Comparison of ENCODE assay signal across 17 mouse cellular contexts in genomic region chr10:46826012-46826411, GRCm38 (mm10).
A peak's percentile ranks its signal among the peaks of the same experiment; 100 is the strongest.
DNase-seq lines count a peak whose midpoint lies in the region; ATAC-seq lines count a peak whose summit lies in the region.
"Had no signal": no experiment of that assay in that cellular context is flagged by ENCODE, and none has a peak within 500 bp of the region (broad histone marks: within the 10 kb centered on the region; RNA-seq: fewer than 3 reads in every experiment).

No protein-coding gene starts in this region.

- no peaks in the 10 kb centered on the region for H3K9me3 ChIP-seq in forebrain, embryonic 11.5 days (ENCODE audit: control insufficient read depth, low read length)
- H3K9me3 ChIP-seq in forebrain, embryonic 15.5 days = no peaks in the 10 kb centered on the region
- H3K9me3 ChIP-seq in midbrain, embryonic 10.5 days (replicated peaks) = no peaks in the 10 kb centered on the region; the same call in 1 of the 2 replicates
- H3K9me3 ChIP-seq in neural tube, embryonic 15.5 days (replicated peaks) = no peaks in the 10 kb centered on the region
- no peaks in the 10 kb centered on the region for H3K9me3 ChIP-seq in intestine, embryonic 15.5 days
- H3K9me3 ChIP-seq: kidney, embryonic 15.5 days had no signal

- DNase-seq in forebrain, embryonic 11.5 days (ENCODE audit: low spot score) = no peak
- no peak for DNase-seq in midbrain, embryonic 10.5 days (ENCODE audit: low spot score)
- DNase-seq in layer of hippocampus, postnatal 25 days (ENCODE audit: extremely low spot score in 1 of 2, low spot score in 1 of 2) = no peak
- no peak for DNase-seq in layer of hippocampus, adult 18-20 months (ENCODE audit: low spot score in 2 of 2)
- DNase-seq: adrenal gland, adult 8-10 months; cerebellum, adult 18-20 months; heart, adult 18-20 months; liver; lung, adult 2 months; right cerebral cortex, postnatal 14 days had no signal

- H3K27me3 ChIP-seq in forebrain, embryonic 11.5 days (ENCODE audit: control insufficient read depth, insufficient read depth, low read length) = no peaks in the 10 kb centered on the region
- no peaks in the 10 kb centered on the region for H3K27me3 ChIP-seq in forebrain, embryonic 15.5 days
- no peaks in the 10 kb centered on the region for H3K27me3 ChIP-seq in midbrain, embryonic 10.5 days (ENCODE audit: low read depth, poor library complexity, severe bottlenecking)
- no peaks in the 10 kb centered on the region for H3K27me3 ChIP-seq in neural tube, embryonic 15.5 days (replicated peaks)
- no peaks in the 10 kb centered on the region for H3K27me3 ChIP-seq in intestine, embryonic 15.5 days (replicated peaks)
- H3K27me3 ChIP-seq: kidney, embryonic 15.5 days had no signal

- no peak overlapping the region for H3K9ac ChIP-seq in forebrain, embryonic 11.5 days (ENCODE audit: low read length)
- H3K9ac ChIP-seq in forebrain, embryonic 15.5 days (replicated peaks) = no peak overlapping the region
- H3K9ac ChIP-seq in neural tube, embryonic 15.5 days (replicated peaks) = no peak overlapping the region
- H3K9ac ChIP-seq in intestine, embryonic 15.5 days = no peak overlapping the region
- H3K9ac ChIP-seq: kidney, embryonic 15.5 days had no signal

- ATAC-seq in forebrain, embryonic 11.5 days (replicated peaks; ENCODE audit: low FRiP score) = peak; percentile 45; the same call in 1 of the 2 replicates
- ATAC-seq in forebrain, embryonic 15.5 days (replicated peaks) = 0 out of 2 replicates have a peak, but pooled peaks have one; percentile 12
- no peak for ATAC-seq in neural tube, embryonic 15.5 days (ENCODE audit: low FRiP score)
- ATAC-seq in intestine, embryonic 15.5 days = no peak
- ATAC-seq: CD4-positive, CD25-positive, alpha-beta regulatory T cell, adult 4 months; inflammation-experienced regulatory T-cells, adult 6 months had no signal

- H3K4me1 ChIP-seq in forebrain, embryonic 11.5 days (replicated peaks; ENCODE audit: control insufficient read depth, insufficient read depth, low read length) = peaks cover 2% of the 10 kb centered on the region; the same call in 1 of the 2 replicates
- H3K4me1 ChIP-seq in forebrain, embryonic 15.5 days = peaks cover 15% of the 10 kb centered on the region
- peaks cover 23% of the 10 kb centered on the region for H3K4me1 ChIP-seq in midbrain, embryonic 10.5 days
- H3K4me1 ChIP-seq in neural tube, embryonic 15.5 days = no peaks in the 10 kb centered on the region
- no peaks in the 10 kb centered on the region for H3K4me1 ChIP-seq in intestine, embryonic 15.5 days (replicated peaks)
- H3K4me1 ChIP-seq: kidney, embryonic 15.5 days had no signal

- 23% methylated on average over 3 of the region's 3 CpGs for whole genome bisulfite sequencing in forebrain, embryonic 11.5 days
- 12% methylated on average over 3 of the region's 3 CpGs for WGBS in forebrain, embryonic 15.5 days
- WGBS in midbrain, embryonic 10.5 days = 21% methylated on average over 3 of the region's 3 CpGs
- 25% methylated on average over 3 of the region's 3 CpGs for WGBS in neural tube, embryonic 15.5 days
- 60% methylated on average over 3 of the region's 3 CpGs for WGBS in intestine, embryonic 15.5 days

- no peaks in the 10 kb centered on the region for H3K36me3 ChIP-seq in forebrain, embryonic 11.5 days (ENCODE audit: control insufficient read depth, insufficient read depth, low read length)
- H3K36me3 ChIP-seq in forebrain, embryonic 15.5 days = no peaks in the 10 kb centered on the region
- no peaks in the 10 kb centered on the region for H3K36me3 ChIP-seq in midbrain, embryonic 10.5 days
- H3K36me3 ChIP-seq in neural tube, embryonic 15.5 days = no peaks in the 10 kb centered on the region
- H3K36me3 ChIP-seq in intestine, embryonic 15.5 days = no peaks in the 10 kb centered on the region
- H3K36me3 ChIP-seq: kidney, embryonic 15.5 days had no signal

- H3K4me2 ChIP-seq in forebrain, embryonic 11.5 days (ENCODE audit: low read depth, low read length, severe bottlenecking) = no peak overlapping the region
- H3K4me2 ChIP-seq in forebrain, embryonic 15.5 days (replicated peaks) = no peak overlapping the region
- H3K4me2 ChIP-seq in neural tube, embryonic 15.5 days = no peak overlapping the region
- H3K4me2 ChIP-seq in intestine, embryonic 15.5 days (replicated peaks) = no peak overlapping the region
- H3K4me2 ChIP-seq: kidney, embryonic 15.5 days had no signal

- no peak overlapping the region for H3K27ac ChIP-seq in forebrain, embryonic 11.5 days (ENCODE audit: low read depth, low read length)
- H3K27ac ChIP-seq in forebrain, embryonic 15.5 days (replicated peaks) = peak overlapping the region; percentile 70
- H3K27ac ChIP-seq in midbrain, embryonic 10.5 days (replicated peaks) = peak overlapping the region; percentile 74
- 0 out of 2 replicates have a peak overlapping the region, but pooled peaks have one; percentile 6 for H3K27ac ChIP-seq in neural tube, embryonic 15.5 days (replicated peaks)
- H3K27ac ChIP-seq in intestine, embryonic 15.5 days = no peak overlapping the region
- H3K27ac ChIP-seq: kidney, embryonic 15.5 days; macrophage had no signal

- no peak overlapping the region for H3K4me3 ChIP-seq in forebrain, embryonic 11.5 days (ENCODE audit: low read depth, low read length)
- H3K4me3 ChIP-seq in forebrain, embryonic 15.5 days = no peak overlapping the region
- no peak overlapping the region for H3K4me3 ChIP-seq in midbrain, embryonic 10.5 days
- H3K4me3 ChIP-seq in neural tube, embryonic 15.5 days (replicated peaks) = no peak overlapping the region
- H3K4me3 ChIP-seq in intestine, embryonic 15.5 days (replicated peaks) = no peak overlapping the region
- H3K4me3 ChIP-seq: kidney, embryonic 15.5 days had no signal

Comparison
In these comparisons a context has a peak if more than half of its experiments do, and no peak if none do; other contexts are left out.
1. H3K27ac ChIP-seq: peak in forebrain, embryonic 15.5 days (single experiment), midbrain, embryonic 10.5 days (single experiment) and neural tube, embryonic 15.5 days (single experiment); none in forebrain, embryonic 11.5 days (single experiment) and intestine, embryonic 15.5 days (single experiment).
2. ATAC-seq: peak in forebrain, embryonic 11.5 days (single experiment) and forebrain, embryonic 15.5 days (single experiment); none in neural tube, embryonic 15.5 days (single experiment) and intestine, embryonic 15.5 days (single experiment).